Mouse (Mus musculus): ENCODE measurements at regions not wholly inside any gene's neighbourhood (a gene's known extent, or its start where the extent isn't known, plus 50 kb on each side); places are given as distances from the start of the nearest gene placed in this dataset.

- TF ChIP-seq CTCF (IDR thresholded peaks at IDR 0.05; ENCODE audit: borderline replicate concordance, extremely low read depth, insufficient read depth, insufficient read length) (no peak), POLR2A (IDR thresholded peaks at IDR 0.05; ENCODE audit: borderline replicate concordance, extremely low read depth, insufficient read depth, insufficient read length, poor library complexity, severe bottlenecking) (no peak)
- DNase-seq (ENCODE audit: low read depth), result peak; percentile 32
Measured at GRCm38 (mm10) chr2:51014232-51014631, 134.7 kb downstream of the Rnd3 start.

DNA sequence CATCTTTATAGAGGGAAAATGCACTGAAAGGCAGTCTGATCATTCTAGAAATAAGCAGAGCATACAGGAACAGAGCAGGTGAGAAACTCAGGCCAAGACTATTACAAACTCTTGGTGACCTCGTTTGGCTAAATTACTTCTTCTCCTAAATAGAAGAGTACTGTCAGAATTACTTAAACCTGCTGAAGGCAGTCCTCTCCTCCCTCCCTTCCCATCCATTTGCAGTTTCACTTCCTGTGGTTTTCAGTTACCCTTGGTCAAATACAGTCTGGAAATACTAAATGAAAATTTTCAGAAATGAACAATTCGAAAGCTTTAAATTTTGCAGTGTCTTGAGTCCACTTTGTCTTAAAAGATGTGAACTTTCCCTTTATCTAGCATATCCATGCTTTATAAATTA, 135.8 kb downstream of the Rnd3 start:
- DNase-seq (ENCODE audit: low read depth), result no peak
- TF ChIP-seq CTCF (IDR thresholded peaks at IDR 0.05; ENCODE audit: borderline replicate concordance, extremely low read depth, insufficient read depth, insufficient read length), result no peak
- no peak for TF ChIP-seq POLR2A (IDR thresholded peaks at IDR 0.05; ENCODE audit: borderline replicate concordance, extremely low read depth, insufficient read depth, insufficient read length, poor library complexity, severe bottlenecking)

GRCm38 (mm10) chr2:51008251-51008533, 140.7 kb downstream of the Rnd3 start:
- no peak for TF ChIP-seq POLR2A (IDR thresholded peaks at IDR 0.05; ENCODE audit: borderline replicate concordance, extremely low read depth, insufficient read depth, insufficient read length, poor library complexity, severe bottlenecking)
- TF ChIP-seq CTCF (IDR thresholded peaks at IDR 0.05; ENCODE audit: borderline replicate concordance, extremely low read depth, insufficient read depth, insufficient read length), result no peak
- DNase-seq (ENCODE audit: low read depth), result no peak

GRCm38 (mm10) chr2:51007409-51008250, 141.3 kb downstream of the Rnd3 start:
- peak; percentile 67 for DNase-seq (ENCODE audit: low read depth)
- no peak for TF ChIP-seq POLR2A (IDR thresholded peaks at IDR 0.05; ENCODE audit: borderline replicate concordance, extremely low read depth, insufficient read depth, insufficient read length, poor library complexity, severe bottlenecking)
- no peak for TF ChIP-seq CTCF (IDR thresholded peaks at IDR 0.05; ENCODE audit: borderline replicate concordance, extremely low read depth, insufficient read depth, insufficient read length)

DNA sequence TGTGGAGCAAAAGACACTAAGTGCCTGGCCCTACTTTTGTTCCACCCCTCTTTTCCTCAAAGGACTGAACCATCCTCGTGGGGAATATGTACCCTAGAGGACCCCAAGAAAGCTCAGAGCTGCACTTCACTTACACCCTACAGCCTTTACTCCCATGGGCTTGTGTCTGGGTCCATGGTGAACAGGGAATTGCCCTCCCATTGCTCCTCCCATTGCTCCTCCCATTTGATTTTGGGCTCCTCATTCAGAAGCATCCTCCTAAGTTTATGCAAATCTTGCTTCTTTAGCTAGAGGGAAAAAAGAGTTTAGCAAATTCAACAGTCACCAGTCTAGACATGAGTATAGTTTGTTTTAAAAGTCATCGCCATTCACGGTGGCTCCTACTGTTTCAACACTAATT, 142.1 kb downstream of the Rnd3 start:
- DNase-seq (ENCODE audit: low read depth), result no peak
- TF ChIP-seq CTCF (IDR thresholded peaks at IDR 0.05; ENCODE audit: borderline replicate concordance, extremely low read depth, insufficient read depth, insufficient read length) (no peak), POLR2A (IDR thresholded peaks at IDR 0.05; ENCODE audit: borderline replicate concordance, extremely low read depth, insufficient read depth, insufficient read length, poor library complexity, severe bottlenecking) (no peak)

GRCm38 (mm10) chr2:51001548-51001947, 147.4 kb downstream of the Rnd3 start:
- TF ChIP-seq CTCF (IDR thresholded peaks at IDR 0.05; ENCODE audit: borderline replicate concordance, extremely low read depth, insufficient read depth, insufficient read length) (no peak), POLR2A (IDR thresholded peaks at IDR 0.05; ENCODE audit: borderline replicate concordance, extremely low read depth, insufficient read depth, insufficient read length, poor library complexity, severe bottlenecking) (no peak)
- peak; percentile 51 for DNase-seq (ENCODE audit: low read depth)

DNA sequence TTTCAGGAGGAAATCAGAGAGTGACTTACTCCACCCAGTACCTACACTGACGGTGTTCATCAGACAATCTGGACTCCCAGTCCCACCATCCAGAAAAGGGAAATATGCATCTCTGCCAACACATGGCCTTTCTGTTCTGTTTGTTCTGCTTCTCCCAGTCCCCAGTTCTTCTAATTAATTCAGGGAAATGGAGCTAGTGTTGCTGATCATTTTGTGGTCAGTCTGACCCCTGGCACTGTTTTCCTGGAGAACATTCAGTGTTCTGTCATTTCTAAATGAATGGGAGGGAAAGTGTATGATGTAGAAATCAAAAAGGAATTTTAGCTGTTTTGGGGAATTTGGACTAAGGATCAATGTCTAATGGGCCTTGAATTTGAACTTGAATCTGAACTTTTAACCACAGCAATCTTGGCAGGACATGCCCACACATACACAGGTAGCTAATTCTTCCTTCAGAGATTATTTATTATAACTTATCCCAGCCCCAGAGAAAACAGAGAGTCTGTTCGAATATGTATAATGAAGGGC, 165.0 kb downstream of the Rnd3 start:
- no peak for DNase-seq (ENCODE audit: low read depth)
- TF ChIP-seq CTCF (IDR thresholded peaks at IDR 0.05; ENCODE audit: borderline replicate concordance, extremely low read depth, insufficient read depth, insufficient read length) (no peak), POLR2A (IDR thresholded peaks at IDR 0.05; ENCODE audit: borderline replicate concordance, extremely low read depth, insufficient read depth, insufficient read length, poor library complexity, severe bottlenecking) (no peak)

GRCm38 (mm10) chr2:50982571-50982970, 166.3 kb downstream of the Rnd3 start:
- TF ChIP-seq CTCF (IDR thresholded peaks at IDR 0.05; ENCODE audit: borderline replicate concordance, extremely low read depth, insufficient read depth, insufficient read length) (no peak), POLR2A (IDR thresholded peaks at IDR 0.05; ENCODE audit: borderline replicate concordance, extremely low read depth, insufficient read depth, insufficient read length, poor library complexity, severe bottlenecking) (no peak)
- DNase-seq (ENCODE audit: low read depth), result no peak

GRCm38 (mm10) chr2:50978356-50978755, 170.6 kb downstream of the Rnd3 start:
- TF ChIP-seq CTCF (IDR thresholded peaks at IDR 0.05; ENCODE audit: borderline replicate concordance, extremely low read depth, insufficient read depth, insufficient read length), result no peak
- no peak for TF ChIP-seq POLR2A (IDR thresholded peaks at IDR 0.05; ENCODE audit: borderline replicate concordance, extremely low read depth, insufficient read depth, insufficient read length, poor library complexity, severe bottlenecking)
- no peak for DNase-seq (ENCODE audit: low read depth)

GRCm38 (mm10) chr2:50971131-50971825, 177.6 kb downstream of the Rnd3 start:
- DNase-seq (ENCODE audit: low read depth), result peak; percentile 99
- TF ChIP-seq POLR2A (IDR thresholded peaks at IDR 0.05; ENCODE audit: borderline replicate concordance, extremely low read depth, insufficient read depth, insufficient read length, poor library complexity, severe bottlenecking) (no peak), CTCF (IDR thresholded peaks at IDR 0.05; ENCODE audit: borderline replicate concordance, extremely low read depth, insufficient read depth, insufficient read length) (no peak)

GRCm38 (mm10) chr2:50968382-50968781, 180.5 kb downstream of the Rnd3 start:
- no peak for DNase-seq (ENCODE audit: low read depth)
- TF ChIP-seq CTCF (IDR thresholded peaks at IDR 0.05; ENCODE audit: borderline replicate concordance, extremely low read depth, insufficient read depth, insufficient read length) (no peak), POLR2A (IDR thresholded peaks at IDR 0.05; ENCODE audit: borderline replicate concordance, extremely low read depth, insufficient read depth, insufficient read length, poor library complexity, severe bottlenecking) (no peak)

Data from brain, embryonic 14.5 days (tissue).